Mouse (Mus musculus) adrenal gland, adult 2 months (tissue): ENCODE results near the gene Ubtd2. TPM values are rescaled to one million over a fixed set of nuclear protein-coding genes. Genes with fewer than 3 reads are reported as not detected.

Experiments used
- DNase-seq: peaks from one replicate; pipeline ENCODE4 v3.0.0; 2021
- polyA plus RNA-seq: library from polyadenylated mRNA; depleted of rRNA; stranded (reverse); fragments of >200 nt; gene quantifications from 2 replicates; pipeline ENCODE4 v1.2.3, GENCODE M21; 2012
- total RNA-seq, 2 experiments: library from RNA; stranded (reverse); gene quantifications; 2 replicates each; pipeline ENCODE4 v1.2.3; 2021

Gene Ubtd2
- total and polyA plus RNA-seq, 3 experiments, result 4.9 to 14.4 (median 12.2) TPM

GRCm38 (mm10) chr11:32546483-32546882 lies 91.3 kb downstream of the Ubtd2 start:
- DNase-seq, result peak; percentile 60

GRCm38 (mm10) chr11:32547391-32547947 lies 92.3 kb downstream of the Ubtd2 start:
- no peak for DNase-seq

GRCm38 (mm10) chr11:32548240-32548639 lies 93.1 kb downstream of the Ubtd2 start:
- no peak for DNase-seq

GRCm38 (mm10) chr11:32549236-32549635 lies 94.1 kb downstream of the Ubtd2 start:
- DNase-seq, result no peak

- DNase-seq, result no peak
Observed at GRCm38 (mm10) chr11:32550102-32550501, 94.9 kb downstream of the Ubtd2 start.

DNA sequence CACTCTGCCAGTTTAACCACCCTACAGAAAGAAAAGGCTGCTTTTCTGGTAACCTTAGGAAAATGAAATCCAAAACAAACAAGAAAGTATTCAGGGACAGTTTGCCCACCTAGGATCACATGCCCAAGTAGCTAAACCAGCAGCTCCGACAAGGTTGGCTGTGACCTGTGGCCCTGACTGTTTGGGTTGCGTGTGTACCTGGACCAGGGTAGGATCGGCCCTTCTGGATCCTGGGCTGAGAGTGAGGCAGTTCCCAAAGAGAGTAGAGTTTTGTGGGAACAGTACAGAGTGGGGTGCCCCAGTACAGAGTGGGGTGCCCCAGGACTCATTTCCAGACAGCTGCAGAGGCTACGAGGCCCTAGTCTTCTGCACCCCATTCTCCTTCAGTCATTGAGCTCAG lies 95.9 kb downstream of the Ubtd2 start:
- no peak for DNase-seq

GRCm38 (mm10) chr11:32551579-32552297 lies 96.6 kb downstream of the Ubtd2 start:
- DNase-seq, result no peak

DNA sequence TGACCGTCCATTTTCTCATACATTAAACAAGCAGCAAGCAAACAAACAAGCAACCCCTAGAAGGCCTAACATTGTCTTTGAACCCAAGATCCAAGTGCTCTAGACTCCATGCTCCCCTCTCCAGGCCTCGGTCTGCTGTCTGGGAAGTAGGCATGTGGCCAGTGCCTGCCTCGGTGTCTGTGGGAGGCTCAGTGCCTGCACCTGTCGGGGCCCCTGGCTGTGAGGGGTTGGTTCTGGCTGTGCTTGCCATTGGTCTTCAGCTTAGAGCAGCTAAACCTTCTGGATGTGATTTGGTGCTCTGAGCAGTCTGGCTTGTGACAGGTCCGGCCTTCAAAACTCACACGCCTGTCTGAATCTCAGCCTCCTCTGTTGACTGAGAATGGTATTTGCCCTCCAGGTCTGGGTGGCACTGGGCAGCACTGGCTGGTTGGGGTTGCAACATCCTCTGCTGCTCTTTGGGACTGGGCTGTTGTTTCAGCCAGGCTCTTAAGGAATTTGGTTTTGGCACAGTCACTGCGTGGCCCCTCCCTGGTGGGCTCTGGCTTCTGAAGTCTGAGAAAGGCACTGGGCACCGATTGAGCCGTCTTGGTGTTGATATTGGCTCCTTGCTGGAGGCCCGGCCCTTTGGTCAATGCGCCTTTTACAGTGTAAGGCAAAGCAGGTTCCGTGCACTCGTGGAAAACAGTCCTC lies 97.4 kb downstream of the Ubtd2 start:
- peak; percentile 50 for DNase-seq

GRCm38 (mm10) chr11:32553311-32554140 lies 98.4 kb downstream of the Ubtd2 start:
- DNase-seq, result no peak

DNA sequence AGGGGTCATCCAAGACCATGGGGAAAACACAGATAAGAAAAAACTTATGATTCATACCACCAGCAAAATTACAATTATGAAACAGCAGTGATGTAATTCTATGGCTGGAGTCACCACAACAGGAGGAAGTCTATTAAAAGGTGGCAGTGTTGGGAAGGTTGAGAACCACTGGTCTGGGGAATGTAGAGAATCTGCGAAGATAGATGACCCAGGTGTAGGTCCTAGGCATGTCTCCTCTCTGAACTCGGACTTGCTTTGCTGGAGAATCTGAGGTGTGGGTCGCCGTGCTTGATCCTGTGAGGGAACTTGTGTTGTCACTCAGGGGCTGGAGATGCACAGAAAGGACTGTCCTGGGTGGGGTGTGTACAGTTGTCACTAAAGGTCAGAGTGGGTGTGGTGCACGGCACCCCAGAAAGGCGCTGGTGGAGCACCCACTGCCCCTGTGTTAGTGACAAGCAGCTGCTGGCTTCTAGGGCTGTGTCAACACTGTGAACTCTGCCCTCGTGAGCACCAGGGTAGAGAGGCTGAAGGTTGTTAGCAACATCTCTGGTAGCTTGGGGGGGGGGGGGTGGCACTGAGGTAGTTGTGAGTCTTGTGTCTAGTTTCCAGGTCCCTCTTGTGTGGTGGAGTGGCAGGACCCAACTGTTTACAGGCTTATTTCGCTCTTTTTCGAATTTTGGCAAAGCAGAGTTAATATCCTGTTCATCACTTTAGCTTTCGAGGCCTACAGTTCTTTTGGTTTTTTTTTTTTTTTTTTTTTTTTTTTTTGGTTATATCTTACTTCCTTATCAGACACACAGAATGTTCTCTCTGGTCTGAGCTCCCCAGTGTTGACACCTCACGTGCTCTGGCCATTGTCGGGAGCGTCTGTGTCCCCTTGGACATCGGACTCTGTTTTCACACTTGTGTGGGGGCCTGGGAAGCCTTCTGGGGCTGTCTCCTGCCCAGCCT lies 99.2 kb downstream of the Ubtd2 start:
- DNase-seq, result no peak

- DNase-seq, result no peak
Observed at GRCm38 (mm10) chr11:32555103-32555689, 100.0 kb downstream of the Ubtd2 start.

- no peak for DNase-seq
Observed at GRCm38 (mm10) chr11:32556333-32556990, 101.3 kb downstream of the Ubtd2 start.

DNA sequence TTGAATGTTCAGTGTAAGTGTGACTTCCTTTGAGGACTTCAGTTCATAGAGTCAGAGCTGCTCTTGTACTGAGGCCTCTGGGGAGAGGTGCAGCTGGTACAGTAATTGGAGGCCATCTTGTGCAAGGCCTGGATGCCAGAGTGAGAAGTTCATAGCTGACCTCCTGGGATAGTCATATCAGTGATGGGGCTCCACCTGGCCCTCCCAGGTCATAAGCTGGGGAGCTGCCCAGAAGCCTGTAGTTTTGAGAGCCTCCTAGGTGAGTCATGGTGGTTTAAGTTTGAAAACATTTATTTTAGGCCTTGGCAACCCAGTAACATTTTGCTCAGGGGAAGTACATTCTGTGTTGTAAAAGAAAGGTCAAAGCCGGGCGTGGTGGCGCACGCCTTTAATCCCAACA lies 102.9 kb downstream of the Ubtd2 start:
- no peak for DNase-seq

- DNase-seq, result no peak
Observed at GRCm38 (mm10) chr11:32558677-32559076, 103.5 kb downstream of the Ubtd2 start.

DNA sequence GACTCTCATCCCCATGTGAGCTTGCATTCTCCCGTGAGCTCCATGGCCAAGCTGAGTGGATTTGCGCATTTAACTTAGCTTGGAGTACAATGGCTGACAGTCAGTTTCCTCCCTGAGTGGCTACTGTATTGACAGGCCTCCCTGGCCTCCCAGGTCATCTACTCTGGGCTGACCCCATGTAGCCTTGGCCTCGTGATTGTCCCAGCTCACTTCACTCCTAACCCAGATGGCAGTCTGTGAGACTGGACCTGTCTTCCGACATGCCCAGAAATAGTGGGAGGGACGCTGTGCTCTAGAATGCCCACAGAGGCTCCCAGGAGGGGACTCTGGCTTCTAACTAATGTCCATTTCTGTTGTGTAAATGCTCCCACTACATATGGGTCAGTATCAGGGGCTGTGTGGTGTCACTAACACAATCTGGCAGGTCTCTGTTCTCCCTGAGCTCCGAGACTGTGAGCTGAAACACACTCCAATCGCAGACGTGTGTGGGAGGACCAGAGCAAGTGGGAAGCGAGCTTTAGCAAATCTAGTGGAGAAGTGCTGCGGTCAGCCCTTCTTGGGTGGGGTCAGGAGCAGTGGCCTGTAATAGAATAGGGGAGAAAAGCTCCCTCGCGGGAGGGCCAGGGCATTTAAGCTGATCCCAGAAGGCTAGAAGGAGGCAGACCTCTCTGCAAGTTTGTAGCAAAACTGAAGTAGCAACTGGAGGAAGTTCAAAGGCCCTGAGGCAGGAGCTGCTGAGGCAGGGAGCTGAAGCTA lies 105.0 kb downstream of the Ubtd2 start:
- no peak for DNase-seq

- no peak for DNase-seq
Observed at GRCm38 (mm10) chr11:32561465-32562355, 106.5 kb downstream of the Ubtd2 start.

GRCm38 (mm10) chr11:32562706-32563105 lies 107.5 kb downstream of the Ubtd2 start:
- no peak for DNase-seq

- no peak for DNase-seq
Observed at GRCm38 (mm10) chr11:32563660-32564059, 108.5 kb downstream of the Ubtd2 start.
